Mouse (Mus musculus) small intestine, adult 2 months (tissue): ENCODE measurements around the gene Cdc14a.

ENCODE experiments used
- CTCF ChIP-seq: fragments of 200-500 bp; IDR thresholded peaks from 2 replicates; pipeline ENCODE4 v1.5.1; 2012; ENCODE audit warnings: low read depth, mild to moderate bottlenecking, control low read depth, inconsistent platforms, low read length, moderate library complexity, mixed read lengths; ENCODE audit not compliant: insufficient replicate concordance, insufficient read length; ENCODE audit errors: extremely low read depth
- POLR2A ChIP-seq: fragments of 200-500 bp; IDR thresholded peaks from 2 replicates; pipeline ENCODE4 v1.6.1; 2012; ENCODE audit warnings: low read depth, mild to moderate bottlenecking, control low read depth, inconsistent platforms, low read length, moderate library complexity

- TF ChIP-seq CTCF (no peak), POLR2A (no peak)
Measured at GRCm38 (mm10) chr3:116421121-116421520, 2.7 kb downstream of the Cdc14a start.
